Mouse (Mus musculus) heart, postnatal 25 days (tissue): ENCODE data around the gene 4931422A03Rik. TPM values are rescaled to one million over a fixed set of nuclear protein-coding genes. Genes with fewer than 3 reads are reported as not detected.

Experiments
- DNase-seq: peaks from one replicate; pipeline ENCODE4 v3.0.0; 2022; ENCODE audit warnings: low spot score
- intact Hi-C: fragments of 180-260 bp; cut with DNase I; formaldehyde crosslinking; loops from one replicate; pipeline ENCODE4 v1.15.1; 2025
- total RNA-seq, 2 experiments: library from RNA; stranded (reverse); gene quantifications; 2 replicates each; pipeline ENCODE4 v1.2.3; 2021

Gene 4931422A03Rik
- total RNA-seq, 2 experiments from 2014 or later = not detected

- intact Hi-C loops = no loop called here
- no peak for DNase-seq
Observed at GRCm38 (mm10) chr2:103945571-103946092, 82.5 kb downstream of the 4931422A03Rik start.

- intact Hi-C loops = no loop called here
- DNase-seq = no peak
Observed at GRCm38 (mm10) chr2:103944859-103945258, 83.3 kb downstream of the 4931422A03Rik start.

GRCm38 (mm10) chr2:103941085-103941484 is 87.1 kb downstream of the 4931422A03Rik start:
- intact Hi-C loops = no loop called here
- no peak for DNase-seq

GRCm38 (mm10) chr2:103939003-103939402 is 89.2 kb downstream of the 4931422A03Rik start:
- intact Hi-C loops = no loop called here
- DNase-seq = no peak

- DNase-seq = no peak
- intact Hi-C loops = no loop called here
Observed at GRCm38 (mm10) chr2:103938573-103938972, 89.6 kb downstream of the 4931422A03Rik start.

GRCm38 (mm10) chr2:103937670-103938069 is 90.5 kb downstream of the 4931422A03Rik start:
- no peak for DNase-seq
- intact Hi-C loops = no loop called here

- intact Hi-C loops = no loop called here
- no peak for DNase-seq
Observed at GRCm38 (mm10) chr2:103936666-103937065, 91.5 kb downstream of the 4931422A03Rik start.

- no peak for DNase-seq
- intact Hi-C loops = no loop called here
Observed at GRCm38 (mm10) chr2:103935691-103936435, 92.3 kb downstream of the 4931422A03Rik start.

- DNase-seq = no peak
- intact Hi-C loops = no loop called here
Observed at GRCm38 (mm10) chr2:103934670-103935069, 93.5 kb downstream of the 4931422A03Rik start.

GRCm38 (mm10) chr2:103934270-103934669 is 93.9 kb downstream of the 4931422A03Rik start:
- DNase-seq = no peak
- intact Hi-C loops = no loop called here

GRCm38 (mm10) chr2:103932480-103932879 is 95.7 kb downstream of the 4931422A03Rik start:
- intact Hi-C loops = no loop called here
- no peak for DNase-seq

- DNase-seq = peak; percentile 16
- intact Hi-C loops = no loop called here
Observed at GRCm38 (mm10) chr2:103932025-103932424, 96.1 kb downstream of the 4931422A03Rik start.

- intact Hi-C loops = no loop called here
- DNase-seq = peak; percentile 41
Observed at GRCm38 (mm10) chr2:103931511-103931911, 96.7 kb downstream of the 4931422A03Rik start.

- DNase-seq = peak; percentile 11
- intact Hi-C loops = no loop called here
Observed at GRCm38 (mm10) chr2:103930306-103931019, 97.7 kb downstream of the 4931422A03Rik start.

- peak; percentile 61 for DNase-seq
- intact Hi-C loops = no loop called here
Observed at GRCm38 (mm10) chr2:103927610-103928145, 100.5 kb downstream of the 4931422A03Rik start.

- intact Hi-C loops = no loop called here
- DNase-seq = no peak
Observed at GRCm38 (mm10) chr2:103926586-103927113, 101.5 kb downstream of the 4931422A03Rik start.

- intact Hi-C loops = no loop called here
Observed at GRCm38 (mm10) chr2:103919488-103919887, 108.7 kb downstream of the 4931422A03Rik start.

GRCm38 (mm10) chr2:103918375-103918774 is 109.8 kb downstream of the 4931422A03Rik start:
- intact Hi-C loops = no loop called here
- DNase-seq = no peak

More at GRCm38 (mm10) chr2:103919488-103919887, 108.7 kb downstream of the 4931422A03Rik start:
- no peak for DNase-seq

GRCm38 (mm10) chr2:103917375-103917774 is 110.8 kb downstream of the 4931422A03Rik start:
- intact Hi-C loops = no loop called here

More at GRCm38 (mm10) chr2:103917375-103917774, 110.8 kb downstream of the 4931422A03Rik start:
- no peak for DNase-seq
